Mouse (Mus musculus) heart, adult 2 months (tissue): ENCODE data around the gene Ubn1. TPM values are rescaled to one million over a fixed set of nuclear protein-coding genes. Genes with fewer than 3 reads are reported as not detected.

ENCODE experiments used
- DNase-seq, 2 experiments: peaks; one replicate each; pipeline ENCODE4 v3.0.0; 2021
- H3K27ac ChIP-seq: fragments of 200-600 bp; 2 replicates; pipeline ENCODE4 v1.8.1; 2022
- H3K27me3 ChIP-seq: fragments of 200-500 bp; 2 replicates; pipeline ENCODE4 v1.6.1; 2012; ENCODE audit warnings: mild to moderate bottlenecking, low read length, inconsistent platforms, mixed read lengths; ENCODE audit not compliant: control insufficient read depth, insufficient read depth
- H3K36me3 ChIP-seq: fragments of 200-500 bp; 2 replicates; pipeline ENCODE4 v1.6.1; 2012; ENCODE audit warnings: low read length, inconsistent platforms; ENCODE audit not compliant: control insufficient read depth, insufficient read depth
- H3K4me1 ChIP-seq: fragments of 200-500 bp; 2 replicates; pipeline ENCODE4 v1.6.1; 2011; ENCODE audit warnings: low read length; ENCODE audit not compliant: control insufficient read depth, insufficient read depth
- H3K4me3 ChIP-seq: fragments of 200-600 bp; 2 replicates; pipeline ENCODE4 v1.8.1; 2022
- H3K79me2 ChIP-seq: fragments of 200-500 bp; replicated peaks from 2 replicates; pipeline ENCODE4 v1.6.1; 2012; ENCODE audit warnings: mild to moderate bottlenecking, inconsistent platforms, low read length, moderate library complexity, mixed read lengths; ENCODE audit not compliant: control insufficient read depth, insufficient read depth
- H3K9ac ChIP-seq: fragments of 200-500 bp; 2 replicates; pipeline ENCODE4 v1.6.1; 2012; ENCODE audit warnings: low read depth, mild to moderate bottlenecking, control low read depth, inconsistent platforms, low read length, mixed read lengths
- CTCF ChIP-seq: fragments of 200-600 bp; IDR thresholded peaks from 2 replicates; pipeline ENCODE4 v1.8.1; 2022; ENCODE audit warnings: antibody characterized with exemption, mild to moderate bottlenecking, moderate library complexity
- EP300 ChIP-seq: fragments of 200-500 bp; IDR thresholded peaks from 2 replicates; pipeline ENCODE4 v1.6.1; 2011; ENCODE audit warnings: low read depth, low read length, control low read depth; ENCODE audit not compliant: insufficient read depth
- POLR2A ChIP-seq: fragments of 200-500 bp; IDR thresholded peaks from 2 replicates; pipeline ENCODE4 v1.6.1; 2011; ENCODE audit warnings: mild to moderate bottlenecking, low read depth, low read length, control low read depth; ENCODE audit not compliant: insufficient read depth
- WGBS: fragments of 180-500 bp; shearing (Covaris S2); methylation state at CpG from one replicate; pipeline ENCODE4 v1.1.7; 2018; 5-methylcytosine and 5-hydroxymethylcytosine counted together
- intact Hi-C: fragments of 180-260 bp; cut with DNase I; formaldehyde crosslinking; loops from one replicate; pipeline ENCODE4 v1.15.1; 2025
- polyA plus RNA-seq: library from polyadenylated mRNA; depleted of rRNA; stranded (reverse); fragments of >200 nt; gene quantifications from 2 replicates; pipeline ENCODE4 v1.2.3, GENCODE M21; 2012
- total RNA-seq, 2 experiments: library from RNA; stranded (reverse); gene quantifications; 2 replicates each; pipeline ENCODE4 v1.2.3; 2021

Gene Ubn1
- total and polyA plus RNA-seq, 3 experiments: 15.8 to 23.1 (median 22.8) TPM

GRCm38 (mm10) chr16:5123476-5123875 is 73.6 kb downstream of the Ubn1 start:
- no peaks in the 10 kb centered on the region for H3K36me3 ChIP-seq
- H3K27me3 ChIP-seq: no peaks in the 10 kb centered on the region
- no peaks in the 10 kb centered on the region for H3K79me2 ChIP-seq
- H3K27ac ChIP-seq: no peak overlapping the region
- no peaks in the 10 kb centered on the region for H3K4me1 ChIP-seq
- intact Hi-C loops: no loop called here
- WGBS: 71% methylated on average over 6 of the region's 6 CpGs
- DNase-seq: no peak
- no peak overlapping the region for H3K4me3 ChIP-seq
- TF ChIP-seq EP300: no peak
- TF ChIP-seq CTCF: no peak
- no peak for TF ChIP-seq POLR2A
- no peak overlapping the region for H3K9ac ChIP-seq

GRCm38 (mm10) chr16:5130196-5130595 is 80.3 kb downstream of the Ubn1 start:
- Histone ChIP-seq H3K27ac (no peak overlapping the region), H3K27me3 (peaks cover 4% of the 10 kb centered on the region; the same call in 1 of the 2 replicates), H3K79me2 (no peaks in the 10 kb centered on the region), H3K4me3 (no peak overlapping the region), H3K9ac (no peak overlapping the region), H3K4me1 (peaks cover 6% of the 10 kb centered on the region), H3K36me3 (no peaks in the 10 kb centered on the region)
- TF ChIP-seq POLR2A (no peak), EP300 (no peak), CTCF (no peak)
- DNase-seq: no peak
- 55% methylated on average over 2 of the region's 2 CpGs for WGBS
- intact Hi-C loops: loop anchor here (5.0 kb wide), 1 partner anchor 78 kb away; the partner anchor contains the start of gene Ubn1

GRCm38 (mm10) chr16:5130766-5131165 is 80.9 kb downstream of the Ubn1 start:
- 16% methylated on average over 4 of the region's 4 CpGs for WGBS
- Histone ChIP-seq H3K4me1 (peaks cover 8% of the 10 kb centered on the region), H3K4me3 (no peak overlapping the region; the same call in 1 of the 2 replicates), H3K79me2 (no peaks in the 10 kb centered on the region), H3K27ac (no peak overlapping the region; the same call in 1 of the 2 replicates), H3K27me3 (peaks cover 4% of the 10 kb centered on the region; the same call in 1 of the 2 replicates), H3K36me3 (no peaks in the 10 kb centered on the region), H3K9ac (no peak overlapping the region)
- TF ChIP-seq EP300 (peak; percentile 90), CTCF (no peak)
- DNase-seq: peak; percentile 86 to 91
- intact Hi-C loops: loop anchor here (5.0 kb wide), 1 partner anchor 78 kb away; the partner anchor contains the start of gene Ubn1

GRCm38 (mm10) chr16:5131251-5131922 is 81.5 kb downstream of the Ubn1 start:
- peak; percentile 49 to 56 for DNase-seq
- Histone ChIP-seq H3K36me3 (no peaks in the 10 kb centered on the region), H3K27ac (peak overlapping the region; percentile 18), H3K4me3 (peak overlapping the region; percentile 51), H3K9ac (peak overlapping the region; percentile 61; the same call in 1 of the 2 replicates), H3K79me2 (no peaks in the 10 kb centered on the region), H3K4me1 (peaks cover 8% of the 10 kb centered on the region), H3K27me3 (peaks cover 4% of the 10 kb centered on the region; the same call in 1 of the 2 replicates)
- intact Hi-C loops: loop anchor here (5.0 kb wide), 1 partner anchor 79 kb away; the partner anchor contains the start of gene Ubn1
- WGBS: 8% methylated on average over 25 of the region's 25 CpGs
- TF ChIP-seq CTCF (no peak), POLR2A (no peak), EP300 (no peak)

GRCm38 (mm10) chr16:5132401-5132801 is 82.5 kb downstream of the Ubn1 start, which contains the start of gene Ppl:
Gene Ppl (minus strand): TSS chr16:5132421.
- WGBS: 3% methylated on average over 39 of the region's 39 CpGs
- peak; percentile 25; the same call in 1 of the 2 replicates for TF ChIP-seq CTCF
- TF ChIP-seq EP300: no peak
- Histone ChIP-seq H3K27ac (peak within 1 kb of the TSS; percentile 18), H3K36me3 (no peaks in the 10 kb centered on the region), H3K79me2 (no peaks in the 10 kb centered on the region), H3K9ac (peak within 1 kb of the TSS; percentile 61), H3K27me3 (peaks cover 4% of the 10 kb centered on the region; the same call in 1 of the 2 replicates), H3K4me1 (peaks cover 9% of the 10 kb centered on the region), H3K4me3 (peak within 1 kb of the TSS; percentile 51)
- intact Hi-C loops: loop anchor here (5.0 kb wide), 1 partner anchor 80 kb away; the partner anchor contains the start of gene Ubn1
- DNase-seq: peak; percentile 73 to 80
